Mouse (Mus musculus): ENCODE data around the gene Lyrm9. TPM values are rescaled to one million over a fixed set of nuclear protein-coding genes. Genes with fewer than 3 reads are reported as not detected.
A peak's percentile ranks its signal among the peaks of the same experiment; 100 is the strongest.

The Lyrm9 gene
- polyA plus RNA-seq, 1 experiment: 18.8 TPM

GRCm38 (mm10) chr11:78815986-78816792 lies 10.2 kb upstream of the Lyrm9 start:
- TF ChIP-seq POLR2A (IDR thresholded peaks at IDR 0.05; ENCODE audit: borderline replicate concordance, extremely low read depth, insufficient read depth, insufficient read length, poor library complexity, severe bottlenecking) (no peak), CTCF (IDR thresholded peaks at IDR 0.05; ENCODE audit: borderline replicate concordance, extremely low read depth, insufficient read depth, insufficient read length) (no peak)
- peak; percentile 90 for DNase-seq (ENCODE audit: low read depth)

- DNase-seq (ENCODE audit: low read depth): peak; percentile 79
- no peak for TF ChIP-seq POLR2A (IDR thresholded peaks at IDR 0.05; ENCODE audit: borderline replicate concordance, extremely low read depth, insufficient read depth, insufficient read length, poor library complexity, severe bottlenecking)
- no peak for TF ChIP-seq CTCF (IDR thresholded peaks at IDR 0.05; ENCODE audit: borderline replicate concordance, extremely low read depth, insufficient read depth, insufficient read length)
Measured at GRCm38 (mm10) chr11:78817311-78818022, 8.9 kb upstream of the Lyrm9 start.

- peak; percentile 73 for DNase-seq (ENCODE audit: low read depth)
- TF ChIP-seq POLR2A (IDR thresholded peaks at IDR 0.05; ENCODE audit: borderline replicate concordance, extremely low read depth, insufficient read depth, insufficient read length, poor library complexity, severe bottlenecking): no peak
- TF ChIP-seq CTCF (IDR thresholded peaks at IDR 0.05; ENCODE audit: borderline replicate concordance, extremely low read depth, insufficient read depth, insufficient read length): no peak
Measured at GRCm38 (mm10) chr11:78820337-78821000, 5.9 kb upstream of the Lyrm9 start.

- TF ChIP-seq POLR2A (IDR thresholded peaks at IDR 0.05; ENCODE audit: borderline replicate concordance, extremely low read depth, insufficient read depth, insufficient read length, poor library complexity, severe bottlenecking) (no peak), CTCF (IDR thresholded peaks at IDR 0.05; ENCODE audit: borderline replicate concordance, extremely low read depth, insufficient read depth, insufficient read length) (peak; percentile 64; the same call in 1 of the 2 replicates)
- peak; percentile 75 for DNase-seq (ENCODE audit: low read depth)
Measured at GRCm38 (mm10) chr11:78822792-78823498, 3.4 kb upstream of the Lyrm9 start.

GRCm38 (mm10) chr11:78827546-78827945 lies 1.2 kb downstream of the Lyrm9 start:
- TF ChIP-seq CTCF (IDR thresholded peaks at IDR 0.05; ENCODE audit: borderline replicate concordance, extremely low read depth, insufficient read depth, insufficient read length): no peak
- no peak for TF ChIP-seq POLR2A (IDR thresholded peaks at IDR 0.05; ENCODE audit: borderline replicate concordance, extremely low read depth, insufficient read depth, insufficient read length, poor library complexity, severe bottlenecking)
- no peak for DNase-seq (ENCODE audit: low read depth)

- TF ChIP-seq POLR2A (IDR thresholded peaks at IDR 0.05; ENCODE audit: borderline replicate concordance, extremely low read depth, insufficient read depth, insufficient read length, poor library complexity, severe bottlenecking): no peak
- TF ChIP-seq CTCF (IDR thresholded peaks at IDR 0.05; ENCODE audit: borderline replicate concordance, extremely low read depth, insufficient read depth, insufficient read length): peak; percentile 59; the same call in 1 of the 2 replicates
- peak; percentile 73 for DNase-seq (ENCODE audit: low read depth)
Measured at GRCm38 (mm10) chr11:78828386-78828785, 2.0 kb downstream of the Lyrm9 start.

GRCm38 (mm10) chr11:78829373-78829772 lies 3.0 kb downstream of the Lyrm9 start:
- TF ChIP-seq POLR2A (IDR thresholded peaks at IDR 0.05; ENCODE audit: borderline replicate concordance, extremely low read depth, insufficient read depth, insufficient read length, poor library complexity, severe bottlenecking) (no peak), CTCF (IDR thresholded peaks at IDR 0.05; ENCODE audit: borderline replicate concordance, extremely low read depth, insufficient read depth, insufficient read length) (no peak)
- DNase-seq (ENCODE audit: low read depth): no peak

GRCm38 (mm10) chr11:78830180-78830579 lies 3.8 kb downstream of the Lyrm9 start:
- DNase-seq (ENCODE audit: low read depth): no peak
- no peak for TF ChIP-seq CTCF (IDR thresholded peaks at IDR 0.05; ENCODE audit: borderline replicate concordance, extremely low read depth, insufficient read depth, insufficient read length)
- TF ChIP-seq POLR2A (IDR thresholded peaks at IDR 0.05; ENCODE audit: borderline replicate concordance, extremely low read depth, insufficient read depth, insufficient read length, poor library complexity, severe bottlenecking): no peak

GRCm38 (mm10) chr11:78831716-78832115 lies 5.3 kb downstream of the Lyrm9 start:
- TF ChIP-seq CTCF (IDR thresholded peaks at IDR 0.05; ENCODE audit: borderline replicate concordance, extremely low read depth, insufficient read depth, insufficient read length) (no peak), POLR2A (IDR thresholded peaks at IDR 0.05; ENCODE audit: borderline replicate concordance, extremely low read depth, insufficient read depth, insufficient read length, poor library complexity, severe bottlenecking) (no peak)
- DNase-seq (ENCODE audit: low read depth): peak; percentile 83

- TF ChIP-seq CTCF (IDR thresholded peaks at IDR 0.05; ENCODE audit: borderline replicate concordance, extremely low read depth, insufficient read depth, insufficient read length) (no peak), POLR2A (IDR thresholded peaks at IDR 0.05; ENCODE audit: borderline replicate concordance, extremely low read depth, insufficient read depth, insufficient read length, poor library complexity, severe bottlenecking) (no peak)
- DNase-seq (ENCODE audit: low read depth): no peak
Measured at GRCm38 (mm10) chr11:78832117-78832726, 5.8 kb downstream of the Lyrm9 start.

Measured in brain, embryonic 14.5 days (tissue).